Mouse (Mus musculus) adrenal gland, adult 2 months (tissue): ENCODE results near the gene Ddx5. TPM values are rescaled to one million over a fixed set of nuclear protein-coding genes. Genes with fewer than 3 reads are reported as not detected.
"Not testable (repeated sequence)": the region's sequence is repeated elsewhere in the genome, so short reads cannot be mapped to it uniquely, and the experiment has no call there.

ENCODE experiments used
- DNase-seq: peaks from one replicate; pipeline ENCODE4 v3.0.0; 2021
- polyA plus RNA-seq: library from polyadenylated mRNA; depleted of rRNA; stranded (reverse); fragments of >200 nt; gene quantifications from 2 replicates; pipeline ENCODE4 v1.2.3, GENCODE M21; 2012
- total RNA-seq, 2 experiments: library from RNA; stranded (reverse); gene quantifications; 2 replicates each; pipeline ENCODE4 v1.2.3; 2021

Gene Ddx5
- total and polyA plus RNA-seq, 3 experiments = 763 to 2,984 (median 1,110) TPM

- no peak for DNase-seq
Observed at GRCm38 (mm10) chr11:106789649-106790048, 664 bp upstream of the Ddx5 start.

- DNase-seq = peak; percentile 99
Observed at GRCm38 (mm10) chr11:106788026-106788774, 785 bp downstream of the Ddx5 start.

DNA sequence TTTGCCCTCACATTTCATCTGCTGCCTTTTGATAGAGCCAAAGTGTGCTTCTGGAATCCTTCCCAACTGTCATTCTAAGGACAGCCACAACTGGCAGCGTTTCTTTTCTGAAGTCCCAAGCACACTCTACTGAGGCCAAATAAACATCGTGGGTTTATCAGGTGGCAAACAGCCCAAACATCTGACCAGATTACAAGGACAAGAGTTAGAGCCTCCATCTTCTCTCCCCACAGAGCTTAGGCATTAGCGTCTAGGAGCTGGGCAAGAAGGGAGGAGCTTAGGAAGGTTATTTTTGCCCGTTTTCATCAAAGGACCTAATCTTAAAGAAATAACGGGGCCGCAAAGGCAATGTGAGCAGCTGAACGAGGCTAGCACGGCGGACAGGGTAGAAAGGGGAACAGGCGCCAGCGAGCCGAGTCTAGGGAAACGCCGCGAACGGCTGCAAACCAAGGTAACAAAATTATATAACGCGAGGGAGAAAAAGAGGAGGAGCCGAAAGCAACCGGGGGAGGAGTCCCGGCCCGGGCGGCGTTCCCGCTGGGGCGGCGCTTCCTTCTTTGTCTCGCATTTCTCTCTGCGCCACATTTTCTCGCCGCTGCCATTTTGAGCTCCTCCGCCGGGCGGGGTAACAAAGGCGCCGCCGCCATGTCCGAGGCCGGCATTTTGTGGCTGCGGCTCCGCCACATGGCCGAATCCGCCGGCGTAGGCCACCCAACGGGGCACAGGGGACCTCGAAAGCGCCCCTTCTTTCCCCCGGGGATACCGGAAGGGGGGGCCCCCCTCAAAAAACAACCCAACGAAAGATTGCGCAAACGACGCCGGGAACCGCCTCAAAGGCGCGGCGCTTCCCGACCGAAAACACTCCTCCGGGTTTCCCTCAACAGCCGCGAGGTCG, 1.6 kb downstream of the Ddx5 start:
- DNase-seq = peak; percentile 93

DNA sequence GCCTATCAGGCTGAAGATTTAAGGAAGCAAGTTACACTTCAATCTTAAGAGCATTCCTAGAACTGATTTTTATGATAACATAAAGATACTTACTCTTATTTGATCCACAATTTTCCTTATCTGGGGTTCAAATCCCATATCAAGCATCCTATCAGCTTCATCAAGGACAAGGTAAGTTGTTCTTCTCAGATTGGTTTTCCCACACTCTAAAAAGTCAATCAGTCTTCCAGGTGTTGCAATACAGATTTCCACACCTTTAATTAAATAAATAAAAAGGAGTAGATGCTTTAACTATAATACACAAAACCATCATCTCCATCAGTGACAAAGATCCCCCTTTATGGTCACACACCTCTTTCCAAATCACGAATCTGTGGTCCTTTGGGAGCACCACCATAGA, 3.9 kb downstream of the Ddx5 start:
- no peak for DNase-seq

DNA sequence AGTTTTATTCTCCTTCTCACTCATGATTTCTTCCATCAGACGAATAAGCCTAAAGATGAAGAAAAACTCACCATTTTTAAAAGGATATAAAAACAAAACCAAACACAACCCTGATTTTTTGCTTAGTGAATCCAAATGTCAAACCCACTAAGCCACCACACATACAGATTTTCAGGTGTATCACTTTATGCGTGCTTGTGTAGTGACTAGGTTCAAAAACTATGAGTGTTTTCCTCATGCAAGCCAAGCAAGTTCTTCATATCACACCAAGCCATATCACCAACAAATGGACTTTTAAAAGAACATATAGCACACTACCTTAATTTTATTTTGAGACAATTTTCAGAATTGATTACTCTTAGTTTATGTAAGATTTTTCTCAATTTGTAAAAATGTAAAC, 4.5 kb downstream of the Ddx5 start:
- DNase-seq = no peak

- no peak for DNase-seq
Observed at GRCm38 (mm10) chr11:106782841-106783764, 5.9 kb downstream of the Ddx5 start.

DNA sequence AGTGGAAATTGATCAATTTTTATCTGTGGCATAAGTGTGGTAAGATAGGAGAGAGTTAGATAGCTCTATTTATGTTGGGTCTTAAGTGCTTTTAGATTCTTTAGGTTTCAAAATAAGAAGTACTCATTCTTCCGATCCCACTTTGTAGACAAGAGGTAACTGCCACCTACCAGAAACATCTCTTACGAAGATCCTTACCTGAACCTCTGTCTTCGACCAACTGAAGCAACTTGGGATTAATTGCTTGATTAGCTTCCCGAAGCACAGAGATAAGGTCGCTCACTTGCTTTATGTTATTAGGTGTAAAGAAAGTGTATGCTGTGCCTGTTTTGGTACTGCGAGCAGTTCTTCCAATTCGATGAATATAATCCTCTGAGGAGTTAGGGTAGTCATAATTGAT, 6.7 kb downstream of the Ddx5 start:
- DNase-seq = not testable (repeated sequence)

GRCm38 (mm10) chr11:106780590-106781220, 8.3 kb downstream of the Ddx5 start:
- DNase-seq = no peak

GRCm38 (mm10) chr11:106780089-106780425, 8.9 kb downstream of the Ddx5 start:
- no peak for DNase-seq

DNA sequence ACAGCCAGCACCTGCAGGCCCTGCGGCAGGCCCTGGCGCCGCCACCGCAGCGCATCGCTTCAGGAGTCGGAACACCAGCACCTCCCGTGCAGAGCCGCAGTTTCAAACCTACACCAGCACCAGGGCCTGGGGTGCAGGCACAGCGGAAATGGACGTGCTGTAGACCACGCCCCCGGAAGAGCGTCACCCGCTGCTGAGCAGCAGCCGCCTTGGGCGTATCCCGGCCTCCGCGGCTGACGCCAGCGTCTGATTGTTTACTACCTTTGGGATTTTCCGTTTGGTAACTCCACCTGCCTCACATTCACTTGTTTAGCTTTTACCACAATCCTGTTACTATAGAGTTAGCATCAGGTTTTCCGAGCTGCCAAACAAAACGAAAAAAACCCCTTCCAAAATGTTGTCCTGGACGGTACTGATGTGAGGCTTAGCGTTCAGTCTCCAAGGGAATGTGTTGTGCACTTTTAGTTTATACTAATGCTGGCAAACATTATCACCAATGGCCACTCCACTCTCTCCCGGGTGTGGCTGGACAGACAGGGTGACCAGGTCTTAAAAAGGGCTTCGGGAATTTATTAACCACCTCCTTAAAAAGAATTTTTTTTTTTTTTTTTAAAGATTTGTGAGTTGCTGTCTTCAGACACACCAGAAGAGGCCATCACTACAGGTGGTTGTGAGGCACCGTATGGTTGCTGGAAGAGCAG, 9.4 kb downstream of the Ddx5 start, which contains the start of gene Polg2:
Gene Polg2 (minus strand): TSS at position 150 of the 701 bp plus-strand sequence.
- DNase-seq = peak; percentile 95

DNA sequence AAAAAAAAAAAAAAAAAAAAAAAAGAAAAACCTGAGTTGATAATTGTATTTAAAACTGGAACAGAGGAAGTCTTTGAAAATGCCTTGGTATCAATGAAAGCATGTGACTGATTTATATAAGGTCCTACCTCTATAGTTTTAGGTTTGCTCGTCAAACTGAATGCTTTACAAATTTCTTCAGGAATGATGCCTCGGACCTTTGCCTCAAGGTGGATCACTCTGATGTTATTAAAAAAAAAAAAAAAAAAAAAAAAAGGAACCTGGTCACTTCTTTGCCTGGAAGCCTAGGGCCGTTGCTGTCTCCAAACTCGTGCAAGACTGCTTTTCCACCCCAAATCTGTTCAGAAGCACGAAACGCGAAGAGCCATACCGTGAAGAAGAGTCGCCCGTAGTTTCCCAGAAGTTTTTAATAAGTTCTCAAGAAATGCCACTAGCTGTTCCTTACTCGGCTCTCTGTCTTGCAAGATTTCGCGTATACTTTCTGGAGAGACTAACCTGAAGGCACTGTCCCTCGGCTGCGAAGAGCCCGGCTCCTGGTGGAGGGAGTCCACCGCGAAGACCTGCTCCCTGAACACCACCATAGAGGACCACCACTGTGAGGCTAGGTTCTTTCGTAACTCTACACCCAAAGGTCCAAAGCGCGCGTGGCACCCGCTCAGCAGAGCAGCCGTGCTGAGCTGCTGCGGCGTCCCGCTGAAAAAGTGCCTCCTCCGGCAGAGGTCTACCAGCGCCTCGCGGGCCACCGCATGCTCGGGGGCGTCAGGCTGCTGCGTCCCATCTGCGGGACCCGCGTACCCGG, 10.2 kb downstream of the Ddx5 start:
- no peak for DNase-seq

DNA sequence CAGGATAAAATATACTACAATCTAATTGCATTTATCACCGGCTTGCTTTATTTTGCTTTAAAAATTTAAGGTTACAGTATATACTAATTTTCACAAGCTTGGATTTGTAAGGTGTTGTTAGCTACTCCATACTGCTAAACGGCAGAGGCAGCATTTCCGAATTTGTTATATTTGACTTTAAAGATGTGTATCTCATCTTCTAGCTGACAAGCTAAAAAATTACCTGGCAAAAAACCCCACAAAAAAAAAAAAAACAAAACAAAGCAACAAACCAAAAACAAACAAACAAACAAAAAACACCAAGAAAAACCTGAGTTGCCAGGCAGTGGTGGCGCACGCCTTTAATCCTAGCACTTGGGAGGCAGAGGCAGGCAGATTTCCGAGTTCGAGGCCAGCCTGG, 10.9 kb downstream of the Ddx5 start:
- no peak for DNase-seq

GRCm38 (mm10) chr11:106777395-106777794, 11.6 kb downstream of the Ddx5 start:
- DNase-seq = no peak

- no peak for DNase-seq
Observed at GRCm38 (mm10) chr11:106776960-106777359, 12.0 kb downstream of the Ddx5 start.

GRCm38 (mm10) chr11:106773061-106773460, 15.9 kb downstream of the Ddx5 start:
- no peak for DNase-seq

DNA sequence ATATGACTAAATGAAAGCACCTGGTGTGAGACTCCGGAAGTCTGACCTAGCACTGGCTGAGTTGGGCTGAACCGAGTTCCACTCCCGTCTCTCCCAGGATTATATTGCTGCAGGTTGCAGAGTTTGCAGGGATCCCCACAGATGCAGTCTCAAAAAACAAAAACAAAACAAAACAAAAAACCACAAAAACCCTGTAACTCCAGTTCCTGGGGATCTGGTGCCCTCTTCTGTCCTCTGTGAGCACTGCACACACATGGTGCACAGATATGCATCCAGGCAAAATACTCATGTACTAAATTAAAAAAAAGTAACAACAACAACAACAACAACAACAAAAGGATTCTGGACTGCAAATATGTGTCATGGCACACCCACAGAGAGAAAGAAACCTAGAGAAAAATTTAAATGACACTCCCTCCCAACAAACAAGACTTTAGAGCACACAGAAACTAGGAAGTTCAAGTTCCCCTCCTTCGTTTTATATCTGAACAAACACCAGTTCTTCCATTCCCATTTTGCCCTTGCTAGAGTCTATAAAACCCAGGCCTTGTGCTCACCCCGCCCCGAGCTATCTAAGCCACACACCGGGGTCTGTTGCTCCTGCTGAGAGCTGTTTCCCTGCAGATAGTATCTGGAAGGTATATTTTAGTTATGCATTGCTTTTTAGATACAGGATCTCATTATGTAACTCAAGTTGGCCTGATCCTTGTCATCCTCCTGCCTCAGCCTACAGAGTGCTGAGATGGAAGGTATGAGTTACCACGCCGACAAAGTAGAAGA, 18.6 kb downstream of the Ddx5 start:
- no peak for DNase-seq

DNA sequence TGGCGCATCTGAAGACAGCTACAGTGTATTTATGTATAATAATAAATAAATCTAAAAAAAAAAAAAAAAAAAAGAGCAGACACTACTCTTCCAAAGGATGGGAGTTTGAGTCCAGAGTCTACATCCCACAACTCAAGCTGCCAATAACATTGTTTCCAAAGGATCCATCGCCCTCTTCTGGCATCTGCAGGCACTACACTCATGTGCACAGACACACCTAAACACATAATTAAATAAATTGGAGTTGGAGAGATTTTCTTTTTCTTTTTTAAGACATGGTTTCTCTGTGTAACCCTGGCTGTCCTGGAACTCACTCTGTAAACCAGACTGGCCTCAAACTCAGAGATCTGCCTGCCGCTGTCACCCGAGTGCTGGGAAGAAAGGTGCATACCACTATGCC, 21.5 kb downstream of the Ddx5 start:
- no peak for DNase-seq

- DNase-seq = no peak
Observed at GRCm38 (mm10) chr11:106766611-106767162, 22.3 kb downstream of the Ddx5 start.

DNA sequence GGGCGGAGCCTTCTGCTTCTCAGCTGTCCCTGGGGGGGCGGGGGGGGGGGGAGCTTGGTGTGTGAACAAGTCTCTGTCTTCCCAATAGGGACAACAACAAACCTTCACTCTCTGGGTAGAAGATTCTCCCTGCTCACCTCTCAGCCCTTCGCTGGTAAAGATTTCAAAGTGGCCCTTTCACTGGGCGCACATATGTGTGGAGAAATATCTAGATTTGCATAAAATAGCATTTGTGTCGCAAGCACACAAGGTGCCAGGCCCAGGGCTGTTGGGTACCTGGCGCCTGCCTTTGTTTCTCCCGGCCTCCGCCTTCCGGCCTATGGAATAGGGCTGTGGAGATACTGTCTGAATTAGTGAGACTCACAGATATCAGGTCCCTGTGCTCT, 26.2 kb downstream of the Ddx5 start:
- no peak for DNase-seq
